Mouse (Mus musculus) thymus, postnatal 4 days (tissue): ENCODE measurements around the gene Lgr6.

Source experiments
- DNase-seq: peaks from one replicate; pipeline ENCODE4 v3.0.0; 2021

Gene Lgr6

DNA sequence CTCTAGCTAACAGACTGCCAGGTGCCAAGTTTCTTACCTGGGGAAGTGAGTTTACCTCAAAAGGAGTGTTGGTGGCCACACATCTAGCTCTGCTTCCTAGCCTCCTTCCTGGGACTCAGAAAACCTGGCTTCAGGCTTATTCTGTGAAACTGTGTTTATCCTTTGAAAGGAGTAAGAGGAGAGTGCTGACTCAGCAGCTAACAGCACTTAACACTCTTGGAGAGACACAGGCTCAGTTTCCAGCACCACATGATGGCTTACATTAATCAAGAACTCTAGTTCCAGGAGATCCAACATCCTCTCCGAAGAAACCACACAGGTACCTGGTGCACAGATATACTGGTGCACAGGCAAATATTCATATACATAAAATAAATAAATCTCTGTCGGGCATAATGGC, 162.2 kb downstream of the Lgr6 start:
- no peak for DNase-seq

DNA sequence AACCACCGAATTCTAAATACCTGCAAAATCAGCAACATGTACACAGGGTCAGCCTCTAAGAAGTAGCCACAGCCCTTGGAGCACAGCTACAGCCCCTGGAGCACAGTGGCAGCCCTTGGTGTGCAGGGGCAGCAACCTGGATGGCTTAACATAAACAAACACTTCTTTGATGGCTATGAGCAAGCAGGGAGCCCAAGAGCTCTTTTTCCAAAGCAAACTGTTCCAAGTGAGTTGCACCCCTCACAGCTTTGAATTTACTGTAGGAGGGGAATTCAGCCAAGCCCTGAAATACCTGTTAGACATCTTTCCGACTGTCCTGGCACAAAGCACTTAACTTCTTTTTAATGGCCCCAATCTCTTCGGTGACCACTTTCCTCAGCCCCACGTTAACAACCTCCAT, 164.2 kb downstream of the Lgr6 start:
- DNase-seq = no peak

DNA sequence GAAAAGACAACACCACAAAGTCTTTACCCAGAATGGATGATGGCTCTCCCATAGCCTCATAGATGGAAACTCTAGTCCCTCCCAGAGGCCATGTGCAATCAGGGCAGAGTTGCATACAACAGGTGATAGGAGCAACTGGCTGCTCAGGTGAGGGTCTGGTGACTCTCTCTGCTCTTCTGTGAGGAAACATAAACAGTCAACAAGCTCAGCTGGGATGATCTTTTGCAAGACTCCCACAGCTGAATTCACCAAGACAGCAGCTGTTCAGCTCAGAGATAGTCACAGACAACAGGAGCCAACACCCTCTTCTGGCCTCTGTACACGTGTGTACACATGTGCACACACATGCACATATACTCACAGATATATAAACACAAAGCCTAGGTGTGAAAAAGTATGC, 166.8 kb downstream of the Lgr6 start:
- DNase-seq = no peak

DNA sequence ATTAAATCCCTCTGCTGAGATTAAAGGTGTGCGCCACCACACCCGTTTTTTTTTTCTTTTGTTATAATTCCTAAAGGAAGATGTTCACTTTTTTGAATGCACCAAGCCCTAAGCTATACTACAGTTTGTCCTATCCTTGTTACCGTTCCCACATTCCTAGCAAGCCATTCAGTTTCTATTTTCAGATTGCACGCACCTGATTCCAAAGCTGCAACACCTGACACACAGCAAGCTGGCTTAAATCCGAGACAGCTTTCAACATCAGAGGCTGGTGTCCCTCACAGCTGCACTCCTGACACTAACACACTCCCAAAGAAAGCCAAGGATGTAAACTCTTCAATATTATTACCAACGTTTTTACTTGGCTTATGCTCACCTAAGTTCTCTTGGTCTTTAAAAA, 168.7 kb downstream of the Lgr6 start:
- no peak for DNase-seq
